Mouse (Mus musculus): ENCODE data around the gene Psmd2. TPM values are rescaled to one million over a fixed set of nuclear protein-coding genes. Genes with fewer than 3 reads are reported as not detected.
A peak's percentile ranks its signal among the peaks of the same experiment; 100 is the strongest.

Gene Psmd2
- polyA plus RNA-seq (2014; fragmentation: Nextera tagmentation; extraction: Ambion mirVana): 314 and 366 TPM in 2 replicates

DNA sequence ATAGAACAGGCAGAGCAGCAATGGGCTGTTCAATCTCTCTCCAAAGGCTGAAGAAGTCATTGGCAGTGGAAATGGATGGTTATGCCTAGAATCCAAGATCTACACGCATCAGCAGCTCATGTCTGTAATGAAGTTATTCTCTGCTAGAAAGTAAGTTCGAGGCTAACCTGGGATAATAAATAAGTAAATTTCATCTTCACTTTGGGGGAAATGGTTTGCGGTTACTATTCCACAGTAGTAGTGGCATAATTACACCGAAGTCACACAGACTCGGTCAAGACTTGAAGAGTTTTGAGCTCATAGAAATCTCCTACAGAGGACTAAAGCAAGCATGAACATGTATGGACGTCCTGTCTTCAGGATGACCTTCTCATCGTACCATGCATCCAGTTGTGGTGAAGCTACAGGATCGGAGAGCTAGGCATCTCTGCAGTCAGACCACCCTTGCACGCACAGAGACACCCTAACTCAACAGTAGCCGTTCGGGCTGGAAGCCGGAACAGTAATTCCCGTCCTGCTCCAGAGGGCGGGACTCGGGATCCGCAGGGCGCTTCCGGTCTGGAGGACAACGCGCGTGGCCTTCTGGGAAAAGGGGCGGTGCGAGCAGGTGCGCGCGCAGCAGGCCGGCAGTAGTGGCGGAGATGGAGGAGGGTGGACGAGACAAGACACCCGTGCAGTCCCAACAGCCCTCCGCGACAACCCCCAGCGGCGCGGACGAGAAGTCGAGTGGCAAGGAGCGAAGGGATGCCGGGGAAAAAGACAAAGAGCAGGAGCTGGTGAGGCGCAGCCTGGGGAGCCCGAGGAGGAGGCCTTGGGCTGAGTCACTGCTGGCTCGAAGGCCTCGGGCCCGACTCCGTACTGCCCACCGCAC is at the start of gene Psmd2:
Psmd2 (plus strand) TSS at position 577 of the 871 bp plus-strand sequence.
- 2% methylated on average over 45 of the region's 46 CpGs for WGBS
- Histone ChIP-seq H3K27ac (ENCODE audit: low read depth, low read length) (peak within 1 kb of the TSS; percentile 79), H3K36me3 (ENCODE audit: control insufficient read depth, insufficient read depth, low read length) (peaks cover 16% of the 10 kb centered on the region)

DNA sequence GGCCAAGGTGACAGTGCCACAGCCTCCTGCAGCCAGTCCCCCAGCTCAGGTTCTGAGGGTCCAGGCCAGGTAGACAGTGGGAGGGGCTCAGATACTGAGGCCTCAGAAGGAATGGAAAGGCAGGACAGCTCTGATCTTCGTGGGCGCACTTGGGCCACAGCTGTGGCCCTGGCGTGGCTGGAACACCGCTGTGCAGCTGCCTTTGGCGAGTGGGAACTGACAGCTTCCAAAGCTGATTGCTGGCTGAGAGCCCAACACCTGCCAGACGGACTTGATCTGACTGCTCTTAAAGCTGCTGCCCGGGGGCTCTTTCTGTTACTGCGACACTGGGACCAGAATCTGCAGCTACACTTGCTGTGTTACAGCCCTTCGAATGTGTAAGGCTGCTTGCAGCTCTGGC is 46.7 kb upstream of the Psmd2 start:
- H3K4me2 ChIP-seq (ENCODE audit: low read depth, low read length): no peak overlapping the region
- peaks cover 25% of the 10 kb centered on the region for H3K36me3 ChIP-seq (ENCODE audit: control insufficient read depth, insufficient read depth, low read length)
- H3K9me3 ChIP-seq (ENCODE audit: control insufficient read depth, low read length): no peaks in the 10 kb centered on the region
- H3K27ac ChIP-seq (ENCODE audit: low read depth, low read length): no peak overlapping the region
- ATAC-seq (ENCODE audit: low read depth): peak; percentile 26; the same call in 1 of the 2 replicates
- no peaks in the 10 kb centered on the region for H3K27me3 ChIP-seq (ENCODE audit: control insufficient read depth, insufficient read depth, low read length)
- H3K4me1 ChIP-seq (ENCODE audit: control insufficient read depth, insufficient read depth, low read length): peaks cover 6% of the 10 kb centered on the region
- no peak overlapping the region for H3K9ac ChIP-seq (replicated peaks; ENCODE audit: low read depth, low read length)
- 53% methylated on average over 9 of the region's 9 CpGs for WGBS
- no peak overlapping the region for H3K4me3 ChIP-seq (ENCODE audit: low read depth, low read length)

More for the DNA sequence above, at the start of gene Psmd2:
- Histone ChIP-seq H3K4me1 (ENCODE audit: control insufficient read depth, insufficient read depth, low read length) (peaks cover 14% of the 10 kb centered on the region), H3K9ac (replicated peaks; ENCODE audit: low read depth, low read length) (peak within 1 kb of the TSS; percentile 86), H3K27me3 (ENCODE audit: control insufficient read depth, insufficient read depth, low read length) (no peaks in the 10 kb centered on the region), H3K4me2 (ENCODE audit: low read depth, low read length) (peak within 1 kb of the TSS; percentile 93), H3K4me3 (ENCODE audit: low read depth, low read length) (peak within 1 kb of the TSS; percentile 87), H3K9me3 (ENCODE audit: control insufficient read depth, low read length) (no peaks in the 10 kb centered on the region)
- peak; percentile 98 for ATAC-seq (ENCODE audit: low read depth)

DNA sequence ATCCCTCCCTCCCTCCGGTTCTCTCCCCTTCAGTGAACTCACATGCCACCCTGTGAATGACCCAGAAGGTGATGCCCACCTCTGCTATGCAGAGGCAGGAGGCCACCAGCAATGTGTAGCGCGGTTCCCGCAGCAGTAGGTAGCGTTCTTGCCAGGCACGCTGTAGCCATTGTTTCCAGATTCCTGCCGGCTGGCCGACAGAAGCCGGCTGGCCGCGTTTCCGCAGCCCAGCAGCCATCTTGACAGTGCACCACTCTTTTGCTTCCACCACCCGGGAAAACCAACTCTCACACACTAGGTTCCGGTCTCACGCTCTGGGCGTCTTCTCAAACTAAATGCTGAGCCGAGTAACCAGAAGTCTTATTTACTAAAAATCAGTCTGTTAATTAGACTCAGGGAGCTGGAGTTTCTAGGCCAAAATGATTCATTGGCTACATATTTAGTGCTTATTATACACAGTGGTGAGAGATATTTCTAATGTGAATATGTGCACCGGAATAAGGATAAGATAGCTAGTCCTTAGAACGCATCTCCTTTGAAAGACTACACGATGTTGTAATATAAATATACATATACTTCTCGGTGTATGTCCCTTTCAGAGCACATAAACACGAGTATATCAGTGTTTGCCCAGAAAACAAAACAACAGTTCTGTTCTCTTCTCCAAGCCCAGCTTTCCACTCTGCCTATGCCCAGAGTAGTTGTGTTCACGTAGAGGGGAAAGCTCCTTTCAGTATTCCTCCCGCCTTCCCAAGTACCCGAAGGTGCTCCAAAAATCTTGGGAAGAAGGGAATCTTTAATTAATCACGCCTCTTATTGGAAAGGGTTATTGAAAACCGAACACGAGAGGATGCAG is 40.7 kb upstream of the Psmd2 start:
- Histone ChIP-seq H3K4me2 (ENCODE audit: low read depth, low read length) (peak overlapping the region; percentile 93), H3K9me3 (ENCODE audit: control insufficient read depth, low read length) (no peaks in the 10 kb centered on the region), H3K9ac (replicated peaks; ENCODE audit: low read depth, low read length) (peak overlapping the region; percentile 76), H3K4me3 (ENCODE audit: low read depth, low read length) (peak overlapping the region; percentile 77), H3K4me1 (ENCODE audit: control insufficient read depth, insufficient read depth, low read length) (peaks cover 17% of the 10 kb centered on the region), H3K36me3 (ENCODE audit: control insufficient read depth, insufficient read depth, low read length) (peaks cover 10% of the 10 kb centered on the region), H3K27ac (ENCODE audit: low read depth, low read length) (peak overlapping the region; percentile 83), H3K27me3 (ENCODE audit: control insufficient read depth, insufficient read depth, low read length) (no peaks in the 10 kb centered on the region)
- ATAC-seq (ENCODE audit: low read depth): peak; percentile 73
- WGBS: under 1% methylated on average over 28 of the region's 28 CpGs

DNA sequence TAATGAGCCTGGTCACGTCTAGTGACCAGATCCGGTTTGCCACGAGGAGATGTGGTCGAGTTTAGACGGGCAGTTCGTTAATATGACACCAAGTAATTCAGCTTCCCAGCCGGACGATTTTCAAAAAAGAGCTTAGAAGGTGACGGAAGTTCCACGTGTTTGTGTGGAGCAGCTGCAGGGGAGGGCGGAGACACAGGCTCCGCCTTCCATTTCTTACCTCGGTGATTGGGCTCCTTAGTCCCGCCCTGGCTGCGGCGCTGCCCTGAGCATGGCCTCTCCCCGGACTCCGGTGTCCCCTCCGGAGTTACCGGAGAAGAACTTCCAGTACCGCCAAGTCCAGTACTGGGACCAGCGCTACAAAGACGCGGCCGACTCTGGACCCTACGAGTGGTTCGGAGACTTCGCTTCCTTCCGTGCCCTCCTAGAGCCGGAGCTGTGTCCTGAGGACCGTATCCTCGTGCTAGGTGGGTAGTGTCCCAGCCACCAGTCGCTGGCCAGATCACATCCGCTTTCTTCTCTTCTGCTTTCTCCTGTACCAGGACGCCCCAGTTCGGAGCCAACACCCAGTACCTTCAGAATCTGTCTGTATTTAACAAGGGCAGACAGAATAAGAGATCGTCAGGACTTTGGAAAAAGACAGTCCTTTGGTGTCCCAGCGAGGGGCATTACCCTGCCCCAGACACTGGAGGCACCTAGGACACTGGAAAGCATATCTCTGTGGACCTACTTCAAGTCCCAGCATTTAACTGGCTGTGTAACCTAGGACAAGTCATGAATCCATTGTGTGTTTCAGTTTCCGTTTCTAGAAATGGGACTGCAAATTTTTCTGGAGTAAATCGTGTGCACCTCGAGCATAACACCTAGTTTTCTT is 39.9 kb upstream of the Psmd2 start, which contains the start of the genes Eef1akmt4, Gm49333 and Alg3:
Eef1akmt4 (plus strand) TSS at position 237 of the 871 bp plus-strand sequence.
Gm49333 (plus strand) TSS at position 254 of the 871 bp plus-strand sequence.
Alg3 (minus strand) TSS at position 379 of the 871 bp plus-strand sequence.
- H3K4me2 ChIP-seq (ENCODE audit: low read depth, low read length): peak within 1 kb of the TSS; percentile 93
- H3K9me3 ChIP-seq (ENCODE audit: control insufficient read depth, low read length): no peaks in the 10 kb centered on the region
- peak within 1 kb of the TSS; percentile 83 for H3K27ac ChIP-seq (ENCODE audit: low read depth, low read length)
- peaks cover 17% of the 10 kb centered on the region for H3K4me1 ChIP-seq (ENCODE audit: control insufficient read depth, insufficient read depth, low read length)
- peaks cover 4% of the 10 kb centered on the region; the same call in 1 of the 2 replicates for H3K36me3 ChIP-seq (ENCODE audit: control insufficient read depth, insufficient read depth, low read length)
- peak within 1 kb of the TSS; percentile 76 for H3K9ac ChIP-seq (replicated peaks; ENCODE audit: low read depth, low read length)
- H3K27me3 ChIP-seq (ENCODE audit: control insufficient read depth, insufficient read depth, low read length): no peaks in the 10 kb centered on the region
- H3K4me3 ChIP-seq (ENCODE audit: low read depth, low read length): peak within 1 kb of the TSS; percentile 77
- 2% methylated on average over 41 of the region's 41 CpGs for WGBS
- ATAC-seq (ENCODE audit: low read depth): peak; percentile 93

DNA sequence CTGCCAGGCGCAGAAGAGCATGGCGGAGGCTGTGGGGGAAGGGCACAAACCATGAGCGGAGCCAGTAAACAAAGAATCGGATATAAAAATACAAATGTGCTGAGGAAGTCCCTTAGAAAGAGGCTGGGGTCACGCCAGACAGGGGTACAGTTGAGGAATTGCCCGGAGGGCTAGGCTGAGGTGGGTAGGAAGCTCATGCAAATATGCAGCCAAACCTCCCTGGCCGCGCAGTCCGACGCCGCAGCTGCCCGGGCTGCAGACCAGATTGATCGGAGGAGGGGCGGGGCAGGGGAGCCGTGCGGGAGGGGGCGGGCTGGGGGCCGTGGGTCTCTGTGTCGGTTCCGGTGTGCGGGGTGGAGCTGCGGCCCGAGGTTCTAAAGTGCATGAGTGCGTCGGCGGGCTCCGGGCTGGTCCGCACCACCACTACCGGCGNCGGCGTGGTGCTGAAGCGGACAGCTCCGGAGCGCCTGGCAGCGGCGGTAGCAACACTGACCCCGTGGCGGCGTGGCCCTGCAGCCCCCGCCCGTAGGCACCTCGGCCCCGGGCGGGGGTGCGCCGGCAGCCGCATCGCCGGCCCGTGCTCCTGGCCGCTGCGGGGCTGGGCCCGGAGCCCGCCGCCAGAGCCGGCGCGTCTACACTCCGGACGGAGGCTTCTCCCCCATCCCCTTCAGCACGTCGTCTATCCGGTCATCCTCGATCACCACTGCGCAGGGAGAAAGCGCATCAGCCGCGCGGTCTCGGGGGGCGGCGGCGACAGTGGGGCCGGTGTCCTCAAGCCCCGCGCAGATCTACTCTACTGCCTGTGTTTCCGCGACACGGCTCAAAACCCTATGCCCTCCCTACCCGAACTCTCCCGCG is 31.7 kb upstream of the Psmd2 start:
- Histone ChIP-seq H3K9me3 (ENCODE audit: control insufficient read depth, low read length) (no peaks in the 10 kb centered on the region), H3K4me1 (ENCODE audit: control insufficient read depth, insufficient read depth, low read length) (peaks cover 8% of the 10 kb centered on the region; the same call in 1 of the 2 replicates), H3K4me2 (ENCODE audit: low read depth, low read length) (peak overlapping the region; percentile 89), H3K27me3 (ENCODE audit: control insufficient read depth, insufficient read depth, low read length) (no peaks in the 10 kb centered on the region), H3K4me3 (ENCODE audit: low read depth, low read length) (peak overlapping the region; percentile 78), H3K27ac (ENCODE audit: low read depth, low read length) (peak overlapping the region; percentile 97), H3K9ac (replicated peaks; ENCODE audit: low read depth, low read length) (peak overlapping the region; percentile 78), H3K36me3 (ENCODE audit: control insufficient read depth, insufficient read depth, low read length) (no peaks in the 10 kb centered on the region)
- 1% methylated on average over 64 of the region's 83 CpGs for WGBS
- peak; percentile 36 for ATAC-seq (ENCODE audit: low read depth)

DNA sequence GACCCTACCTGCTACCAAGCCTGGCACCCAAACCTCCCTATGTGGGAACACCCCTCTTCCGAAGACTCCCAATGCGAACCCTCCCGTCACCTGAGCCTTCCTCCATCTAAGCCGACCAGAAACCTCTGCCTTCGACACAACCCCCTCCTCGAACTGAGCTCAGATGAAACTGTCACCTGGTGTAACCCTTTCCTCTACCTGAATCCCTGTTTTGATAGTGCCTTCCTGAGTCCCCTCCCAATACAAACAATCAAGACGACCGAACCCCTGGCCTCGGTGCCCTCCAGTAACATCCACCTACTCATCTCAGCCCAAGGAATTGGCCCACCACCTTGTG is 31.1 kb upstream of the Psmd2 start:
- WGBS: 1% methylated on average over 9 of the region's 9 CpGs
- Histone ChIP-seq H3K27me3 (ENCODE audit: control insufficient read depth, insufficient read depth, low read length) (no peaks in the 10 kb centered on the region), H3K9me3 (ENCODE audit: control insufficient read depth, low read length) (no peaks in the 10 kb centered on the region), H3K4me2 (ENCODE audit: low read depth, low read length) (peak overlapping the region; percentile 89), H3K4me3 (ENCODE audit: low read depth, low read length) (peak overlapping the region; percentile 78), H3K36me3 (ENCODE audit: control insufficient read depth, insufficient read depth, low read length) (no peaks in the 10 kb centered on the region), H3K9ac (replicated peaks; ENCODE audit: low read depth, low read length) (peak overlapping the region; percentile 78), H3K4me1 (ENCODE audit: control insufficient read depth, insufficient read depth, low read length) (peaks cover 8% of the 10 kb centered on the region; the same call in 1 of the 2 replicates), H3K27ac (ENCODE audit: low read depth, low read length) (peak overlapping the region; percentile 97)
- ATAC-seq (ENCODE audit: low read depth): peak; percentile 3; the same call in 1 of the 2 replicates

DNA sequence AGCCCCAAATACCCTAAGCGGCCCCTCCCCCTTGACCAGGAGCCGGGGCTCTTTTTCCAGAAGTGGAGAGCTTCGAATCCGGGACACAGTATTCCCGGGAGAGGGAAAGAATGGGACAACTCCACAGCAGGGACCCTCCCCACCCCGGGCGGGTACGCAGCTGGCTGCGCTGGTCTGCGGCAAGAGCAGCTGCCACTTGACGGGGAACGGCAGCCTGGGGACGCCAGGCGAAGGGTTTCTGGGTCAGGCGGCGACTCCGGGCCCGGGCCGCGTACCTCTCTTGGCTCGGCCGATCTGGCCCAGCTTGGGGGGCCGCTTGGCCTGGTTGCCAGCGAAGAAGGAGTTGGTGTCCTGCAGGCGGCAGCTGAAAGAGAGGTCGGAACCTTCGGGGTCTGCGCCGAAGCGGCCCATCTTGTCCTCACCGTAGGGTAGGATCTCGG is 30.7 kb upstream of the Psmd2 start:
- WGBS: 1% methylated on average over 32 of the region's 32 CpGs
- no peaks in the 10 kb centered on the region for H3K27me3 ChIP-seq (ENCODE audit: control insufficient read depth, insufficient read depth, low read length)
- H3K4me2 ChIP-seq (ENCODE audit: low read depth, low read length): peak overlapping the region; percentile 89
- H3K36me3 ChIP-seq (ENCODE audit: control insufficient read depth, insufficient read depth, low read length): no peaks in the 10 kb centered on the region
- H3K9ac ChIP-seq (replicated peaks; ENCODE audit: low read depth, low read length): peak overlapping the region; percentile 78
- H3K4me1 ChIP-seq (ENCODE audit: control insufficient read depth, insufficient read depth, low read length): peaks cover 8% of the 10 kb centered on the region; the same call in 1 of the 2 replicates
- peak overlapping the region; percentile 78 for H3K4me3 ChIP-seq (ENCODE audit: low read depth, low read length)
- H3K27ac ChIP-seq (ENCODE audit: low read depth, low read length): peak overlapping the region; percentile 97
- H3K9me3 ChIP-seq (ENCODE audit: control insufficient read depth, low read length): no peaks in the 10 kb centered on the region
- peak; percentile 18; the same call in 1 of the 2 replicates for ATAC-seq (ENCODE audit: low read depth)

All from neural tube, embryonic 14.5 days (tissue).